Mouse (Mus musculus) liver, embryonic 14.5 days (tissue): ENCODE measurements around the gene Myh2.

Experiments used
- CTCF ChIP-seq: IDR thresholded peaks from 2 replicates; pipeline ENCODE4 v1.5.1; 2016; ENCODE audit warnings: antibody characterized with exemption, low read depth, control low read depth
- EP300 ChIP-seq: IDR thresholded peaks from 2 replicates; pipeline ENCODE4 v1.6.1; 2016; ENCODE audit warnings: antibody characterized with exemption, low read depth

- no peak for TF ChIP-seq CTCF
- TF ChIP-seq EP300, result no peak
Observed at GRCm38 (mm10) chr11:67176376-67176775, 5.5 kb downstream of the Myh2 start.
